Mouse (Mus musculus) myocyte (in vitro differentiated cells): ENCODE results near the gene Vdac1. TPM values are rescaled to one million over a fixed set of nuclear protein-coding genes. Genes with fewer than 3 reads are reported as not detected.
A peak's percentile ranks its signal among the peaks of the same experiment; 100 is the strongest.

ENCODE experiments used
- H3K27me3 ChIP-seq: one replicate; pipeline ENCODE4 v1.6.1; 2011; ENCODE audit not compliant: control insufficient read depth, insufficient read depth, insufficient read length
- H3K36me3 ChIP-seq: one replicate; pipeline ENCODE4 v1.6.1; 2011; ENCODE audit not compliant: control insufficient read depth, insufficient read depth
- H3K4me2 ChIP-seq: one replicate; pipeline ENCODE4 v1.6.1; 2011; ENCODE audit warnings: low read depth, control low read depth
- H3K4me3 ChIP-seq: one replicate; pipeline ENCODE4 v1.5.1; 2011; ENCODE audit warnings: mild to moderate bottlenecking, control low read depth, moderate library complexity
- H3K79me2 ChIP-seq: one replicate; pipeline ENCODE4 v1.6.1; 2011; ENCODE audit not compliant: control insufficient read depth, insufficient read depth
- H3ac ChIP-seq: one replicate; pipeline ENCODE4 v1.6.1; 2011; ENCODE audit not compliant: control insufficient read depth, insufficient read length
- CEBPB ChIP-seq: IDR thresholded peaks from 2 replicates; pipeline ENCODE4 v1.6.1; 2011; ENCODE audit warnings: mild to moderate bottlenecking, moderate library complexity; ENCODE audit not compliant: poor library complexity, insufficient read depth, severe bottlenecking
- E2F4 ChIP-seq: IDR thresholded peaks from one replicate; pipeline ENCODE4 v1.6.1; 2011; ENCODE audit warnings: mild to moderate bottlenecking, control low read depth, moderate library complexity; ENCODE audit not compliant: insufficient read depth
- MAX ChIP-seq: IDR thresholded peaks from one replicate; pipeline ENCODE4 v1.6.1; 2011; ENCODE audit warnings: low read depth, mild to moderate bottlenecking, control low read depth
- MYOD1 ChIP-seq, 3 experiments: IDR thresholded peaks; one replicate each; pipeline ENCODE4 v1.6.1; 2011; ENCODE audit warnings: control low read depth in 2 of 3, low read depth in 2 of 3, mild to moderate bottlenecking in 2 of 3, moderate library complexity in 1 of 3; ENCODE audit not compliant: insufficient read length in 2 of 3, control insufficient read depth in 1 of 3
- MYOG ChIP-seq, 3 experiments: IDR thresholded peaks; one replicate each; pipeline ENCODE4 v1.6.1; 2011; ENCODE audit warnings: control low read depth in 2 of 3, low read depth in 2 of 3, mild to moderate bottlenecking in 2 of 3; ENCODE audit not compliant: insufficient read length in 2 of 3, control insufficient read depth in 1 of 3, insufficient read depth in 1 of 3
- POLR2A ChIP-seq: IDR thresholded peaks from one replicate; pipeline ENCODE4 v1.6.1; 2011; ENCODE audit warnings: low read depth, mild to moderate bottlenecking, control low read depth, moderate library complexity; ENCODE audit not compliant: insufficient read length
- POLR2AphosphoS2 ChIP-seq: IDR thresholded peaks from one replicate; pipeline ENCODE4 v1.6.1; 2011; ENCODE audit warnings: low read depth, control low read depth; ENCODE audit not compliant: insufficient read length
- REST ChIP-seq: IDR thresholded peaks from one replicate; pipeline ENCODE4 v1.6.1; 2011; ENCODE audit warnings: mild to moderate bottlenecking, control low read depth, moderate library complexity; ENCODE audit not compliant: insufficient read depth, insufficient read length
- SRF ChIP-seq: IDR thresholded peaks from one replicate; pipeline ENCODE4 v1.6.1; 2011; ENCODE audit warnings: low read depth; ENCODE audit not compliant: control insufficient read depth, insufficient read length
- TCF12 ChIP-seq: IDR thresholded peaks from one replicate; pipeline ENCODE4 v1.6.1; 2011; ENCODE audit warnings: mild to moderate bottlenecking, control low read depth; ENCODE audit not compliant: poor library complexity, insufficient read depth, severe bottlenecking
- TCF3 ChIP-seq: IDR thresholded peaks from one replicate; pipeline ENCODE4 v1.6.1; 2011; ENCODE audit warnings: low read depth, control low read depth; ENCODE audit not compliant: insufficient read length
- USF1 ChIP-seq: IDR thresholded peaks from one replicate; pipeline ENCODE4 v1.6.1; 2011; ENCODE audit warnings: low read depth, mild to moderate bottlenecking, control low read depth, moderate library complexity
- polyA plus RNA-seq: library from polyadenylated mRNA; unstranded; fragments of >200 nt; fragmentation: generic; extraction: Trizol; gene quantifications from one replicate; pipeline ENCODE4 v1.2.1, GENCODE M21; 2012; ENCODE audit warnings: missing spikeins

Vdac1 gene
- polyA plus RNA-seq = 342 TPM

- Histone ChIP-seq H3K4me3 (peak within 1 kb of the TSS; percentile 93), H3K27me3 (no peaks in the 10 kb centered on the region), H3K36me3 (no peaks in the 10 kb centered on the region), H3K79me2 (peaks cover 46% of the 10 kb centered on the region), H3K4me2 (peak within 1 kb of the TSS; percentile 93), H3ac (peak within 1 kb of the TSS; percentile 64)
- TF ChIP-seq REST (peak; percentile 32), E2F4 (no peak), MYOD1 (IDR thresholded peaks at IDR 0.05; ENCODE audit: control insufficient read depth in 1 of 3, insufficient read length in 2 of 3, low read depth in 2 of 3) (peak in 1 of 3 experiments; percentile 22), USF1 (no peak), POLR2A (peak; percentile 90), TCF3 (no peak), MYOG (IDR thresholded peaks at IDR 0.05; ENCODE audit: control insufficient read depth in 1 of 3, insufficient read depth in 1 of 3, insufficient read length in 2 of 3, low read depth in 2 of 3) (peak in 1 of 3 experiments; percentile 9), SRF (no peak), POLR2AphosphoS2 (peak; percentile 88), CEBPB (no peak), TCF12 (no peak), MAX (no peak)
These were observed at the start of gene Vdac1 for GRCm38 (mm10) chr11:52360471-52361277. Gene Vdac1, plus strand, starts transcription at chr11:52360860.

DNA sequence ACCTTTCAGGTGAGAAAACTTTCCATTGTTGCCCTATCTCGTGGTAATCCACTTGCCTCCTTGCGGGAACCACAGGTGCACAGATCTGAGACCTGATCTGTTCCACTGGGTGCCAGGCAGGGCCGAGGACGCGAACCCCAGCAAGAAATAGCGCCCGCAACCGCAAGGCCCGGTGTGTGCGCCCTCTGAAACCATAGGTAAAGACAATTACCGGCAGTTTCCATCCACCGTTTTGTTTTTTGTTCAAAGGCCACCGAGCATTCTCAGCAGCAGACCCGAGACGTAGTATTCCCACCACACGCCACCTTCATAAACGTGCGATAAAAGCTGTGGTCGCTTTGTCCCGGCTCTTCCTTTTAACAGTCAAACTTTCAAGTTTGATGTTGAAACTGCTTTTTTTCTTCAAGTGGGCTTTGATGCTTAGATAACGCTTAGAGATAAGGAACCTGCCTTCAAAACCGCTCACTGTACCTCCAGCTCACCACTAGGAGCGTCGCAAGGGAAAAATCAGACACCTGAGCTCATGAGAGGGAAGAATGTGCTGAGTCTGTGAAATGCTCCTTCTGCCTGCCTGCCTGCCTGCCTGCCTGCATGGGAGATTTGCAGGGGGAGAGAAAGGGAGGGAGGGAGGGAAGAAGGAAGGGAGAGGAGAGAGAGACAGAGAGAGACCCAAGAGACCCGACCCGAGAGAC is 46.4 kb upstream of the Vdac1 start:
- no peaks in the 10 kb centered on the region for H3K79me2 ChIP-seq
- no peak overlapping the region for H3K4me3 ChIP-seq
- H3ac ChIP-seq = no peak overlapping the region
- H3K27me3 ChIP-seq = no peaks in the 10 kb centered on the region
- no peak overlapping the region for H3K4me2 ChIP-seq
- H3K36me3 ChIP-seq = no peaks in the 10 kb centered on the region
- TF ChIP-seq SRF (no peak), USF1 (no peak), MAX (no peak), POLR2A (no peak), CEBPB (no peak), REST (no peak), TCF3 (no peak)

GRCm38 (mm10) chr11:52318445-52318844 is 42.2 kb upstream of the Vdac1 start:
- Histone ChIP-seq H3ac (no peak overlapping the region), H3K4me2 (no peak overlapping the region), H3K4me3 (no peak overlapping the region), H3K36me3 (no peaks in the 10 kb centered on the region), H3K79me2 (no peaks in the 10 kb centered on the region), H3K27me3 (no peaks in the 10 kb centered on the region)
- TF ChIP-seq MYOG (IDR thresholded peaks at IDR 0.05; ENCODE audit: control insufficient read depth in 1 of 3, insufficient read depth in 1 of 3, insufficient read length in 2 of 3, low read depth in 2 of 3) (peak in 2 of 3 experiments; percentile 53 to 82), MYOD1 (IDR thresholded peaks at IDR 0.05; ENCODE audit: control insufficient read depth in 1 of 3, insufficient read length in 2 of 3, low read depth in 2 of 3) (peak in 1 of 3 experiments; percentile 51), SRF (no peak)

GRCm38 (mm10) chr11:52319664-52320063 is 41.0 kb upstream of the Vdac1 start:
- Histone ChIP-seq H3K4me3 (no peak overlapping the region), H3K27me3 (no peaks in the 10 kb centered on the region), H3K79me2 (no peaks in the 10 kb centered on the region), H3ac (no peak overlapping the region), H3K4me2 (no peak overlapping the region), H3K36me3 (no peaks in the 10 kb centered on the region)
- TF ChIP-seq POLR2A = no peak

DNA sequence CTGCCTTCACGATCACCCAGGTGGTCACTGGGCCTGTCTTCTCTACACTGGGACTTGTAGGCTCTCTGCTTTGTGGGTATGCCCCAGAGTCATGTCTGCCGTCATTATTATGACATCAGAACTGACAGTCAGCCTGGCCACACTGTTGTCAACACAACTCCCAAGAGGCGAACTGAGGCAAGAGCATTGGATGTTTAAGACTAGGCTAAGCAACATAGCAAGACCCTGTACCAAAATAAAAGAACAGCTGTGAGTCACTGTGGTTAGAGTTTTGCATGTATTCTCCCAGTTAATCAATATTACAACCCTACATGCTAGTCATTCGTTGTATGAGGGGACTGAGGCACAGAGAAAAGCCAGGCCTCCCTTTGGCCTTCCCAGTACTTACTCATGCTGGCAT is 40.1 kb upstream of the Vdac1 start:
- Histone ChIP-seq H3K79me2 (no peaks in the 10 kb centered on the region), H3K4me3 (no peak overlapping the region), H3K36me3 (no peaks in the 10 kb centered on the region), H3ac (no peak overlapping the region), H3K4me2 (no peak overlapping the region), H3K27me3 (no peaks in the 10 kb centered on the region)
- TF ChIP-seq MYOG (IDR thresholded peaks at IDR 0.05; ENCODE audit: control insufficient read depth in 1 of 3, insufficient read depth in 1 of 3, insufficient read length in 2 of 3, low read depth in 2 of 3) (no peak), MYOD1 (IDR thresholded peaks at IDR 0.05; ENCODE audit: control insufficient read depth in 1 of 3, insufficient read length in 2 of 3, low read depth in 2 of 3) (no peak), MAX (no peak), TCF3 (no peak), SRF (no peak), POLR2AphosphoS2 (no peak), TCF12 (no peak), USF1 (no peak), POLR2A (no peak), REST (no peak), E2F4 (no peak), CEBPB (no peak)
